Mouse (Mus musculus) cerebellum, adult 2 months (tissue): ENCODE results near the gene 4930519P11Rik.

ENCODE experiments used
- CTCF ChIP-seq: fragments of 200-500 bp; IDR thresholded peaks from 2 replicates; pipeline ENCODE4 v1.5.1; 2011; ENCODE audit warnings: low read depth, mild to moderate bottlenecking, control low read depth, low read length, moderate library complexity, borderline replicate concordance; ENCODE audit not compliant: insufficient read depth
- POLR2A ChIP-seq: fragments of 200-500 bp; IDR thresholded peaks from 2 replicates; pipeline ENCODE4 v1.6.1; 2011; ENCODE audit warnings: low read length, control low read depth, borderline replicate concordance; ENCODE audit not compliant: insufficient read depth

GRCm38 (mm10) chr2:154577744-154578067, 35.5 kb downstream of the 4930519P11Rik start:
- TF ChIP-seq POLR2A (no peak), CTCF (no peak)
